Mouse (Mus musculus) midbrain, postnatal 0 days (tissue): Measurements from ENCODE around the gene Dcdc2c. TPM values are rescaled to one million over a fixed set of nuclear protein-coding genes. Genes with fewer than 3 reads are reported as not detected.

Experiments used
- ATAC-seq: fragments of 200-750 bp; cut with Nextera tagmentation; 2 replicates; pipeline ENCODE4 v1.8.0; 2017; ENCODE audit warnings: moderate number of reproducible peaks, mild to moderate bottlenecking, moderate TSS enrichment, moderate library complexity; ENCODE audit not compliant: low FRiP score
- DNase-seq: peaks from one replicate; pipeline ENCODE4 v3.0.0-alpha.2; 2015; ENCODE audit warnings: low spot score
- H3K27ac ChIP-seq: fragments of 300-500 bp; sonication (generic); 2 replicates; pipeline ENCODE4 v1.5.1; 2014; ENCODE audit warnings: low read depth, mild to moderate bottlenecking, low read length, mixed read lengths
- H3K27me3 ChIP-seq: fragments of 300-500 bp; sonication (generic); 2 replicates; pipeline ENCODE4 v1.6.1; 2014; ENCODE audit warnings: low read length, control low read depth, mixed read lengths; ENCODE audit not compliant: insufficient read depth
- H3K36me3 ChIP-seq: fragments of 300-500 bp; sonication (generic); 2 replicates; pipeline ENCODE4 v1.6.1; 2014; ENCODE audit warnings: low read length, control low read depth, mixed read lengths; ENCODE audit not compliant: insufficient read depth
- H3K4me1 ChIP-seq: fragments of 300-500 bp; sonication (generic); 2 replicates; pipeline ENCODE4 v1.6.1; 2014; ENCODE audit warnings: mild to moderate bottlenecking, control low read depth, antibody characterized with exemption, low read length, mixed read lengths; ENCODE audit not compliant: insufficient read depth
- H3K4me2 ChIP-seq: fragments of 300-500 bp; sonication (generic); 2 replicates; pipeline ENCODE4 v1.6.1; 2014; ENCODE audit warnings: low read depth, mild to moderate bottlenecking, low read length, mixed read lengths; ENCODE audit not compliant: poor library complexity, severe bottlenecking
- H3K4me3 ChIP-seq: fragments of 300-500 bp; sonication (generic); 2 replicates; pipeline ENCODE4 v1.5.1; 2014; ENCODE audit warnings: low read depth, mild to moderate bottlenecking, low read length, moderate library complexity
- H3K9ac ChIP-seq: fragments of 300-500 bp; sonication (generic); replicated peaks from 2 replicates; pipeline ENCODE4 v1.6.1; 2014; ENCODE audit warnings: mild to moderate bottlenecking, low read length, moderate library complexity, mixed read lengths; ENCODE audit not compliant: poor library complexity, severe bottlenecking
- H3K9me3 ChIP-seq: fragments of 300-500 bp; sonication (generic); 2 replicates; pipeline ENCODE4 v1.6.1; 2016; ENCODE audit warnings: low read length, control low read depth
- CTCF ChIP-seq: IDR thresholded peaks from 2 replicates; pipeline ENCODE4 v1.5.1; 2016; ENCODE audit warnings: antibody characterized with exemption, mild to moderate bottlenecking
- WGBS: fragments of 180-500 bp; shearing (Covaris S2); extraction: QIAGEN DNeasy Blood & Tissue Kit; methylation state at CpG from one replicate; pipeline ENCODE4 v1.1.7; 2014; 5-methylcytosine and 5-hydroxymethylcytosine counted together
- polyA plus RNA-seq: library from polyadenylated mRNA; unstranded; fragments of >200 nt; fragmentation: Nextera tagmentation; extraction: Ambion mirVana; gene quantifications from 2 replicates; pipeline ENCODE4 v1.2.1, GENCODE M21; 2015
- total RNA-seq: library from RNA; depleted of rRNA; stranded (reverse); fragments of >200 nt; gene quantifications from 2 replicates; pipeline ENCODE4 v1.2.3, GENCODE M21; 2014; rRNA removed

Gene Dcdc2c
- total and polyA plus RNA-seq, 2 experiments from 2014 or later, result 0.56 TPM; not detected in 1

GRCm38 (mm10) chr12:28401372-28401771 lies 150.8 kb downstream of the Dcdc2c start:
- no peak for DNase-seq
- Histone ChIP-seq H3K27ac (no peak overlapping the region), H3K4me3 (no peak overlapping the region), H3K4me2 (no peak overlapping the region), H3K27me3 (no peaks in the 10 kb centered on the region), H3K4me1 (no peaks in the 10 kb centered on the region), H3K9ac (no peak overlapping the region), H3K9me3 (no peaks in the 10 kb centered on the region), H3K36me3 (no peaks in the 10 kb centered on the region)
- WGBS, result 47% methylated on average over 5 of the region's 5 CpGs
- no peak for ATAC-seq
- TF ChIP-seq CTCF, result peak; percentile 19; the same call in 1 of the 2 replicates

- H3K27ac ChIP-seq, result no peak overlapping the region
- peak; percentile 55 for DNase-seq
- no peaks in the 10 kb centered on the region for H3K9me3 ChIP-seq
- no peak for ATAC-seq
- H3K27me3 ChIP-seq, result peaks cover 5% of the 10 kb centered on the region; the same call in 1 of the 2 replicates
- H3K9ac ChIP-seq, result no peak overlapping the region
- no peak for TF ChIP-seq CTCF
- H3K4me1 ChIP-seq, result no peaks in the 10 kb centered on the region
- H3K4me2 ChIP-seq, result no peak overlapping the region
- H3K36me3 ChIP-seq, result no peaks in the 10 kb centered on the region
- H3K4me3 ChIP-seq, result no peak overlapping the region
- 13% methylated on average over 6 of the region's 6 CpGs for WGBS
These were observed 160.1 kb downstream of the Dcdc2c start for GRCm38 (mm10) chr12:28392129-28392528.

Other genes with a start within 250 kb of the Dcdc2c start
- 0.16 TPM in 1 of 2 replicates, not detected in the other for gene Allc, start 30.1 kb upstream of the Dcdc2c start, total RNA-seq
- gene Allc, start 30.1 kb upstream of the Dcdc2c start, polyA plus RNA-seq, result 0.32 and 0.58 TPM in 2 replicates
- gene Colec11, start 71.0 kb upstream of the Dcdc2c start, total RNA-seq, result 0.57 and 1.4 TPM in 2 replicates
- 0.85 and 1.1 TPM in 2 replicates for gene Colec11, start 71.0 kb upstream of the Dcdc2c start, polyA plus RNA-seq
- gene Rps7, start 83.6 kb upstream of the Dcdc2c start, total RNA-seq, result 844 and 942 TPM in 2 replicates
- gene Rps7, start 83.6 kb upstream of the Dcdc2c start, polyA plus RNA-seq, result 481 and 538 TPM in 2 replicates
- gene Rnaseh1, start 97.2 kb upstream of the Dcdc2c start, total RNA-seq, result 7.7 and 9.8 TPM in 2 replicates
- gene Rnaseh1, start 97.2 kb upstream of the Dcdc2c start, polyA plus RNA-seq, result 12.6 and 14.5 TPM in 2 replicates
- 6.4 and 8.8 TPM in 2 replicates for gene Adi1, start 122.8 kb upstream of the Dcdc2c start, total RNA-seq
- gene Adi1, start 122.8 kb upstream of the Dcdc2c start, polyA plus RNA-seq, result 23.4 and 23.6 TPM in 2 replicates
- 53.2 and 54.4 TPM in 2 replicates for gene Trappc12, start 198.1 kb upstream of the Dcdc2c start, total RNA-seq
- gene Trappc12, start 198.1 kb upstream of the Dcdc2c start, polyA plus RNA-seq, result 37.9 and 38.8 TPM in 2 replicates
- gene Eipr1, start 199.4 kb upstream of the Dcdc2c start, total RNA-seq, result 57.4 and 62.2 TPM in 2 replicates
- gene Eipr1, start 199.4 kb upstream of the Dcdc2c start, polyA plus RNA-seq, result 59.6 and 66.4 TPM in 2 replicates